Mouse (Mus musculus) inflammation-experienced regulatory T-cells, adult 6 months (primary cell): ENCODE data around the gene Afdn. TPM values are rescaled to one million over a fixed set of nuclear protein-coding genes. Genes with fewer than 3 reads are reported as not detected.

Experiments used
- ATAC-seq: one replicate; pipeline ENCODE4 v1.8.0; 2017
- polyA plus RNA-seq, 3 experiments: library from polyadenylated mRNA; unstranded; fragments of 100-300 nt; shearing (Covaris generic); gene quantifications; one replicate each; pipeline ENCODE4 v1.2.1; 2017

Gene Afdn
- 1 to 10 TPM; 1.0 to 2.6 (median 2.0) TPM for polyA plus RNA-seq

- peak; percentile 42 for ATAC-seq
Measured at GRCm38 (mm10) chr17:13759853-13760627, at the start of gene Afdn. Gene Afdn, plus strand, starts transcription at chr17:13760539.

GRCm38 (mm10) chr17:13711173-13711572 lies 49.2 kb upstream of the Afdn start:
- no peak for ATAC-seq

- ATAC-seq: no peak
Measured at GRCm38 (mm10) chr17:13712116-13712515, 48.2 kb upstream of the Afdn start.

- ATAC-seq: no peak
Measured at GRCm38 (mm10) chr17:13712518-13712917, 47.8 kb upstream of the Afdn start.

- no peak for ATAC-seq
Measured at GRCm38 (mm10) chr17:13714128-13714527, 46.2 kb upstream of the Afdn start.

GRCm38 (mm10) chr17:13714654-13715053 lies 45.7 kb upstream of the Afdn start:
- no peak for ATAC-seq

GRCm38 (mm10) chr17:13715511-13715910 lies 44.8 kb upstream of the Afdn start:
- no peak for ATAC-seq

GRCm38 (mm10) chr17:13716336-13716735 lies 44.0 kb upstream of the Afdn start:
- no peak for ATAC-seq

- no peak for ATAC-seq
Measured at GRCm38 (mm10) chr17:13717428-13717827, 42.9 kb upstream of the Afdn start.

- ATAC-seq: no peak
Measured at GRCm38 (mm10) chr17:13720187-13720586, 40.2 kb upstream of the Afdn start.

GRCm38 (mm10) chr17:13721372-13721771 lies 39.0 kb upstream of the Afdn start:
- no peak for ATAC-seq

GRCm38 (mm10) chr17:13722434-13722833 lies 37.9 kb upstream of the Afdn start:
- ATAC-seq: no peak

GRCm38 (mm10) chr17:13725004-13725550 lies 35.3 kb upstream of the Afdn start:
- ATAC-seq: no peak

GRCm38 (mm10) chr17:13726832-13727355 lies 33.4 kb upstream of the Afdn start:
- ATAC-seq: no peak

- no peak for ATAC-seq
Measured at GRCm38 (mm10) chr17:13730980-13731726, 29.2 kb upstream of the Afdn start.

GRCm38 (mm10) chr17:13731727-13732112 lies 28.6 kb upstream of the Afdn start:
- no peak for ATAC-seq

- no peak for ATAC-seq
Measured at GRCm38 (mm10) chr17:13732685-13733084, 27.7 kb upstream of the Afdn start.

GRCm38 (mm10) chr17:13733971-13734370 lies 26.4 kb upstream of the Afdn start:
- no peak for ATAC-seq

- no peak for ATAC-seq
Measured at GRCm38 (mm10) chr17:13735057-13735456, 25.3 kb upstream of the Afdn start.

- ATAC-seq: no peak
Measured at GRCm38 (mm10) chr17:13735803-13736282, 24.5 kb upstream of the Afdn start.

GRCm38 (mm10) chr17:13737336-13737735 lies 23.0 kb upstream of the Afdn start:
- ATAC-seq: no peak

- ATAC-seq: no peak
Measured at GRCm38 (mm10) chr17:13738121-13738776, 22.1 kb upstream of the Afdn start.

GRCm38 (mm10) chr17:13738916-13739315 lies 21.4 kb upstream of the Afdn start:
- ATAC-seq: no peak
